Mouse (Mus musculus) liver, embryonic 12.5 days (tissue): ENCODE measurements around the gene Tbkbp1. TPM values are rescaled to one million over a fixed set of nuclear protein-coding genes. Genes with fewer than 3 reads are reported as not detected.

Experiments
- ATAC-seq: fragments of 200-750 bp; cut with Nextera tagmentation; 2 replicates; pipeline ENCODE4 v1.8.0; 2017; ENCODE audit warnings: moderate number of reproducible peaks, mild to moderate bottlenecking, moderate library complexity
- H3K27ac ChIP-seq: fragments of 300-500 bp; sonication (generic); 2 replicates; pipeline ENCODE4 v1.5.1; 2016; ENCODE audit warnings: mild to moderate bottlenecking
- H3K27me3 ChIP-seq: fragments of 300-500 bp; sonication (generic); replicated peaks from 2 replicates; pipeline ENCODE4 v1.6.1; 2016; ENCODE audit warnings: mild to moderate bottlenecking, moderate library complexity
- H3K36me3 ChIP-seq: fragments of 300-500 bp; sonication (generic); 2 replicates; pipeline ENCODE4 v1.6.1; 2016; ENCODE audit warnings: mild to moderate bottlenecking, moderate library complexity
- H3K4me1 ChIP-seq: fragments of 300-500 bp; sonication (generic); 2 replicates; pipeline ENCODE4 v1.6.1; 2016
- H3K4me2 ChIP-seq: fragments of 300-500 bp; sonication (generic); 2 replicates; pipeline ENCODE4 v1.6.1; 2016; ENCODE audit warnings: mild to moderate bottlenecking, moderate library complexity
- H3K4me3 ChIP-seq: fragments of 300-500 bp; sonication (generic); 2 replicates; pipeline ENCODE4 v1.5.1; 2016; ENCODE audit warnings: mild to moderate bottlenecking, moderate library complexity
- H3K9ac ChIP-seq: fragments of 300-500 bp; sonication (generic); 2 replicates; pipeline ENCODE4 v1.6.1; 2016; ENCODE audit warnings: mild to moderate bottlenecking, moderate library complexity
- H3K9me3 ChIP-seq: fragments of 300-500 bp; sonication (generic); replicated peaks from 2 replicates; pipeline ENCODE4 v1.6.1; 2016; ENCODE audit warnings: mild to moderate bottlenecking, moderate library complexity
- WGBS: fragments of 180-500 bp; shearing (Covaris S2); methylation state at CpG from one replicate; pipeline ENCODE4 v1.1.7; 2016; ENCODE audit not compliant: insufficient replicate concordance; 5-methylcytosine and 5-hydroxymethylcytosine counted together
- polyA plus RNA-seq: library from polyadenylated mRNA; unstranded; fragments of >200 nt; fragmentation: Nextera tagmentation; extraction: Ambion mirVana; gene quantifications from 2 replicates; pipeline ENCODE4 v1.2.1, GENCODE M21; 2016

The Tbkbp1 gene
- polyA plus RNA-seq, 1 experiment from 2014 or later: 3.6 TPM

DNA sequence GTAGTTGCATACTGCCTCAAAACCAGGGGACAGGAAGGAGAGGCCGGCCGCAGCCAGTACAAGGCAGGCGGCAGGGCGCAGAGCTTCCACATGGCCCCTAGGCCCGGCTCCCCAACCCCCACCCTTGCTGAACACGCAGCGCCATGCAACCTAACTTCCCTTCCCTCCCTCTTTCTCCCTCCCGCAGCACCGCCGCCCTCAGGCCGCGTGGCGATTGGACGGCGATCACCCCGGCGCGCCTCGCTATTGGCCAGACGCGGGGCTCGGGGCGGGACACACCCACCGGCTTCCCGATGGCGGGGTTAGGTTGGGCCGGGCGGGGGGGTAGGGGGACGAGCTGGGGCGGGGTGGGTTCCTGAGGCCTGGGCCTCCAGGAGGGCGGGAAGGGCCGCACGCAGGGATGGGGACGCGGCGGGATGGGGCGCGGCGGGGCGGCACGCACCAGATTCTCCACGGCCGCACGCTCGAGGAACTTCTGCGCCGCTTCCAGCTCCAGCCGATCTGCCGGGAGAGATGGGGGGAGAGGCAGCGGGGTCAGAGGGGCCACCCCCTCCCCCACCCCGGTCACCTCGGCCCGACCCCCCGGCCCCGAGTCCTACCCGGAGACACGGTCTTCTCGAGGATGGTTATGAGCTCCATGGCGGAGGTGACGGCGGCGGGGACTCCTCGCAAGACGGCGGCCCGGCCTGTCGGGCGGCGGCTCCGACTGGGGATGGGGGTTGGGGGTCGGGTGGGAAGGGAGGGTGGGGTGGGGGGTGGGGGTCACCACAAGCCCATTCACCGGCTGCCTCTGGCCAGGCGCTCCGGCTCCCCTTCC, 35.9 kb upstream of the Tbkbp1 start:
- peak overlapping the region; percentile 92 for H3K4me2 ChIP-seq
- peak overlapping the region; percentile 98 for H3K4me3 ChIP-seq
- H3K27me3 ChIP-seq: no peaks in the 10 kb centered on the region
- H3K4me1 ChIP-seq: peaks cover 64% of the 10 kb centered on the region
- ATAC-seq: peak; percentile 71
- H3K9me3 ChIP-seq: no peaks in the 10 kb centered on the region
- peaks cover 50% of the 10 kb centered on the region for H3K36me3 ChIP-seq
- peak overlapping the region; percentile 97 for H3K9ac ChIP-seq
- peak overlapping the region; percentile 98 for H3K27ac ChIP-seq
- 1% methylated on average over 71 of the region's 74 CpGs for WGBS

DNA sequence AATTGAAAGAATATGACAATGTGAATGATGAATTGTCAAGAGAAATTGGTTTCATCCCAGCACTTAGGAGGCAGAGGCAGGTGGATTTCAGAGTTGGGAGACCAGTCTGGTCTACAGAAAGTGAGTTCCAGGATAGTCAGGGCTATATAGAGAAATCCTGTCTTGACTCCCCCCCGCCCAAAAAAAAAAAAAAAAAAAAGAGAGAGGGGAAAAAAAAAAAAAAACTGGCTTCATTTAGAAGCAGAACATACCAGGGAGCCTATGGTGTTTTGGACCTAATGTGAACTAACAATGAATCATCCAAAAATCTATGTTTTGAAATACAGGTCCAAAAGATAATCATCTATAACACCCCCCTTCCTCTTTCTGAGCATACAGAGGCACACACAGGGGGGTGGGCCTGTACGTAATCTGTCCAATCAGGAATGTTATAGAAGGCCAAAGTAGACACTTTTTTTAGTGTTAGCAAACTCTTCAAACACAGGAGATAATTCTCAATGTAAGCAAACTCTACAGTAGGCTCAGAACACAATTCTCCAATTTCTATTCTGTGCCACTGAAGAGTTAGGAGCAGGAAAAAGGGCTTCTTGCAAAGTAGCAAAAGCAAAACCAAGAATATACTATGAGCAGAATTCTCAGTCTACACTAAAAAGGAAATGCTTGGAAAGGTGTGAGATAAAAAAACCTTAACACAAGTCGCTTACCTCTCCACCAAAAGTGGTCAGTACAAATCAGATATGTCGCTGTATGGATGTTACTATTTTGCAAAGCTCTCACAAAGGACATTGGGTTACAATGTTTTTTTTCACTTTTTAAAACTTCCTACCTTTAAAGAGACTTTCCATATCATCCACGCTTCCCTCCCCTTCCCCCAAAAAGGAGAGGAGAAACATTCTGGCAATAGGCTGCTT, 34.7 kb upstream of the Tbkbp1 start:
- Histone ChIP-seq H3K9ac (peak overlapping the region; percentile 97), H3K9me3 (no peaks in the 10 kb centered on the region), H3K36me3 (peaks cover 58% of the 10 kb centered on the region), H3K27ac (peak overlapping the region; percentile 75), H3K4me1 (peaks cover 75% of the 10 kb centered on the region), H3K4me3 (peak overlapping the region; percentile 98), H3K27me3 (no peaks in the 10 kb centered on the region), H3K4me2 (peak overlapping the region; percentile 92)
- ATAC-seq: no peak
- 29% methylated on average over 5 of the region's 5 CpGs for WGBS

DNA sequence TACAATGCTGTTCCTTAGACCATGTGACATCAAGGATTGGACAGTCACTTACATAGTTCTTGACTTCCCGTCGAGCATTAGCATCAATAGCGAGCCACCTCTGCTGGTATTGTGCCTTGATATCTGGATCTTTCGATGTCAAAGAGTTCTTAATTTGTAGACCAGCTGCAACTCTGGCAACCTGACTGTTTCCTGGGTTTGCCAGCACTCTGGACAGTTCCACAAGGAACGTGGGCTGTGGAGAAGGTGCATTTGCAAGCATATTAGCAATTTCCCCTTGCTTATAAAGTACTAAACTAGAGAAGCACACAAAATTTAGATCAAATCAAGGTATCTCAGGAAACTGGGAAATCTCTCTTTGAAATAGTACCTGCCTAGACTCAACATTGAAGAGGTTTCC, 33.6 kb upstream of the Tbkbp1 start:
- no peaks in the 10 kb centered on the region for H3K27me3 ChIP-seq

DNA sequence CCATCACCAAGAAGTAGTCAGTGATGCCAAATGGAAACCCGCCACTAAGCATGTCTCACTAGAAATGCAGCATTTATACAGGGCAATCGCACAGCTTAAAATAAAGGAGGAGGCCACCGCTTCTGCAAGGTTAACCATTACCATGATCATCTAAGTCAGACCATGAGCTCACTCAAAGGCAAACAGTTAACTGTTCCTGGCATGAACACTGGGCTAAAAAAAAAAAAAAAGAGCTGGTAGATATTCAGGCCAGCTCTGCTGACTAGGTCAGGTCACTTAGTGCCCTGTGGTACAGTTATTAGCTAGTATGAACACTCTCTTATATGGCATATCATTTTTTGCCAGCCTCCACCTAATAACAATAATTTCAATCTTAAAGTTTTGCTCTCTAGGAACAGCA, 31.2 kb upstream of the Tbkbp1 start:
- 0 out of 2 replicates have a peak overlapping the region, but pooled peaks have one; percentile 14 for H3K4me2 ChIP-seq
- WGBS: 82% methylated on average over 3 of the region's 3 CpGs
- H3K27ac ChIP-seq: peak overlapping the region; percentile 34; the same call in 1 of the 2 replicates
- no peaks in the 10 kb centered on the region for H3K27me3 ChIP-seq
- no peak for ATAC-seq
- peaks cover 62% of the 10 kb centered on the region for H3K4me1 ChIP-seq
- peak overlapping the region; percentile 22; the same call in 1 of the 2 replicates for H3K9ac ChIP-seq
- H3K4me3 ChIP-seq: no peak overlapping the region
- H3K9me3 ChIP-seq: no peaks in the 10 kb centered on the region
- H3K36me3 ChIP-seq: peaks cover 93% of the 10 kb centered on the region

More for the DNA sequence above, 33.6 kb upstream of the Tbkbp1 start:
- H3K4me1 ChIP-seq: peaks cover 73% of the 10 kb centered on the region
- peak overlapping the region; percentile 12; the same call in 1 of the 2 replicates for H3K4me3 ChIP-seq
- WGBS: 73% methylated on average over 5 of the region's 5 CpGs
- H3K36me3 ChIP-seq: peaks cover 68% of the 10 kb centered on the region
- H3K27ac ChIP-seq: no peak overlapping the region
- H3K9me3 ChIP-seq: no peaks in the 10 kb centered on the region
- H3K4me2 ChIP-seq: peak overlapping the region; percentile 92
- 0 out of 2 replicates have a peak overlapping the region, but pooled peaks have one; percentile 37 for H3K9ac ChIP-seq
- ATAC-seq: no peak

DNA sequence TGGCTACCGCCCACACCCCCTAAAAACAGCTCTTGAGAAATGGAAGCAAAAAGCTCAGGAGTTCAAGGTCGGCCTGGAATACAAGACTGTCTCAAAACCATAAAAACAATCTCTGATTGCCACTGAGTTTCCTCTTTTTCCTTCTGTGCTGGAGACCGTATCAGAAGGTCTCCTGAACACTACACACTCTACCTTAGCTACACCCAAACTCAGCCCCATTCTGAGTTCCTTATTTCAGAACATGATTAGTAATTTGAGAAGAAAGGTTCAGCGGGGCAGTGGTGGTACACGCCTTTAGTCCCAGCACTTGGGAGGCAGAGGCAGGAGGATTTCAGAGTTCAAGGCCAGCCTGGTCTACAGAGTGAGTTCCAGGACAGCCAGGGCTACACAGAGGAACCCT, 29.8 kb upstream of the Tbkbp1 start:
- WGBS: 68% methylated on average over 5 of the region's 5 CpGs
- H3K36me3 ChIP-seq: peaks cover 99% of the 10 kb centered on the region
- no peak overlapping the region for H3K9ac ChIP-seq
- peaks cover 55% of the 10 kb centered on the region for H3K4me1 ChIP-seq
- H3K4me3 ChIP-seq: no peak overlapping the region
- H3K4me2 ChIP-seq: no peak overlapping the region
- no peak for ATAC-seq
- no peak overlapping the region for H3K27ac ChIP-seq
- no peaks in the 10 kb centered on the region for H3K9me3 ChIP-seq
- no peaks in the 10 kb centered on the region for H3K27me3 ChIP-seq

DNA sequence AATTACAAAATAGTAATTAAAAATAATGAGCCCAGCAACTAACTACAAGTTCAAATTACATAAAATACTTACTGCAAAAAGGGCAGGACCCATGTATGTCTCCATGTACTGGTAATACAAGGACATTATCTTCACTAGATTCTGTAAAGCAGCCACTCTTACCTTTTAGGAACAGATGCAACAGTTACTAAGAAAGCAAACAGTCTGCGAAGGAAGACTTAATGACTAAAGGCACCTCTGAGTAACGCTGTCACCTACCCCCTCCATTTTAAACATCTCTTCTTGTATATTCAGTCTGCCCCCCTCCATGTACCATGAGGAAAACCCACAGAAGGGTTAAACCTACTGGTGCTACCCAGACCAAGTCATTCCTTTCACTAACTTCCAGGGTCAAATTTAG, 26.9 kb upstream of the Tbkbp1 start:
- no peak overlapping the region for H3K4me3 ChIP-seq
- WGBS: 94% methylated on average over 2 of the region's 2 CpGs
- H3K27me3 ChIP-seq: no peaks in the 10 kb centered on the region
- peaks cover 27% of the 10 kb centered on the region for H3K4me1 ChIP-seq
- H3K36me3 ChIP-seq: peaks cover 100% of the 10 kb centered on the region
- H3K9me3 ChIP-seq: no peaks in the 10 kb centered on the region
- H3K9ac ChIP-seq: no peak overlapping the region
- no peak for ATAC-seq
- no peak overlapping the region for H3K4me2 ChIP-seq
- no peak overlapping the region for H3K27ac ChIP-seq

DNA sequence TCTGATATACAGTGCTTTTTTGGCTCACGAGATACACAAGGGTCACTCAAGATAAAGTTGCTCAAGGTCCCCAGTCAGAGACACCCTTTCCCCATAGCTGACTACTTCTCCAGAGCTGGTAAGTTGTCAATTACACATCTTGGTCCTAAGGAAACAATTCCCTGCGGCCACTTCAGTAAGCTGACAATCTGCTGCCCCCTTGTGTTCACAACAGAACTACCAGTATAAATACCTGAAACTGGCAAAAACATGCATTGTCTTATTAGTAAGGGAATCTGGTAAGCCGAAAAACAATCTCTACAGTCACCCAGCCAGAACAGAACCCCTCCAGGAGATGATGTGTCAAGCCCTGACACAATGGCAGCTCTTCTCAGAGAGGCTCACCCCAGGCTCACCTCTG, 25.6 kb upstream of the Tbkbp1 start:
- Histone ChIP-seq H3K27me3 (no peaks in the 10 kb centered on the region), H3K9me3 (no peaks in the 10 kb centered on the region), H3K4me2 (no peak overlapping the region), H3K27ac (no peak overlapping the region), H3K4me3 (no peak overlapping the region), H3K4me1 (peaks cover 14% of the 10 kb centered on the region), H3K36me3 (peaks cover 100% of the 10 kb centered on the region), H3K9ac (no peak overlapping the region)
- WGBS: 62% methylated on average over 3 of the region's 3 CpGs
- no peak for ATAC-seq

GRCm38 (mm10) chr11:97175499-97175898, 24.2 kb upstream of the Tbkbp1 start:
- Histone ChIP-seq H3K4me3 (no peak overlapping the region), H3K9ac (no peak overlapping the region), H3K4me2 (no peak overlapping the region), H3K27me3 (no peaks in the 10 kb centered on the region), H3K4me1 (peaks cover 6% of the 10 kb centered on the region; the same call in 1 of the 2 replicates), H3K27ac (no peak overlapping the region), H3K36me3 (peaks cover 100% of the 10 kb centered on the region), H3K9me3 (no peaks in the 10 kb centered on the region)
- WGBS: 92% methylated on average over 7 of the region's 7 CpGs
- ATAC-seq: no peak

DNA sequence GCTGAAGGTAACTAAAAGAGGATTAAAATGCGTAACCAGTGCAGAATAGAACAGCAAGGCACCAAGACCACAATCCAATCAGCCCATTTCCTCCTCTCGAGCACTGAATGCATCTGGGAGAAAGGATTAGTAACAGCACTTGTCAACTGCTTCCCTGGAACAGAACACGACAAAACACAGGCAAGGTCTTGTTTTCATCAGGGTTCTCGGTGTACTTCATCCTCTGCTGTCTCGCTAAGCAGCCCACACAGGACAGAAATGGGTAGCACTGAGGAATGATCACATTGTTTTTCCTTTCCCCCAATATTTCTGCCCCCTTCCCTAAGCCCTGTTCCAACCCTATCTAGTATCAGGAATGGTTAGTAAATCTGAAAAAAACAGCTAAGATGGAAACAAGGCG, 9.0 kb upstream of the Tbkbp1 start:
- no peaks in the 10 kb centered on the region for H3K9me3 ChIP-seq
- no peak overlapping the region for H3K27ac ChIP-seq
- H3K4me2 ChIP-seq: no peak overlapping the region
- no peak for ATAC-seq
- no peaks in the 10 kb centered on the region for H3K4me1 ChIP-seq
- H3K27me3 ChIP-seq: no peaks in the 10 kb centered on the region
- peaks cover 100% of the 10 kb centered on the region for H3K36me3 ChIP-seq
- 82% methylated on average over 6 of the region's 6 CpGs for WGBS
- H3K4me3 ChIP-seq: no peak overlapping the region
- H3K9ac ChIP-seq: no peak overlapping the region

GRCm38 (mm10) chr11:97156999-97157398, 5.7 kb upstream of the Tbkbp1 start:
- H3K27ac ChIP-seq: no peak overlapping the region
- H3K9me3 ChIP-seq: no peaks in the 10 kb centered on the region
- no peak overlapping the region for H3K4me3 ChIP-seq
- WGBS: 79% methylated on average over 7 of the region's 7 CpGs
- no peak for ATAC-seq
- peaks cover 10% of the 10 kb centered on the region for H3K4me1 ChIP-seq
- no peak overlapping the region for H3K4me2 ChIP-seq
- peaks cover 12% of the 10 kb centered on the region for H3K27me3 ChIP-seq
- no peak overlapping the region for H3K9ac ChIP-seq
- H3K36me3 ChIP-seq: peaks cover 78% of the 10 kb centered on the region

DNA sequence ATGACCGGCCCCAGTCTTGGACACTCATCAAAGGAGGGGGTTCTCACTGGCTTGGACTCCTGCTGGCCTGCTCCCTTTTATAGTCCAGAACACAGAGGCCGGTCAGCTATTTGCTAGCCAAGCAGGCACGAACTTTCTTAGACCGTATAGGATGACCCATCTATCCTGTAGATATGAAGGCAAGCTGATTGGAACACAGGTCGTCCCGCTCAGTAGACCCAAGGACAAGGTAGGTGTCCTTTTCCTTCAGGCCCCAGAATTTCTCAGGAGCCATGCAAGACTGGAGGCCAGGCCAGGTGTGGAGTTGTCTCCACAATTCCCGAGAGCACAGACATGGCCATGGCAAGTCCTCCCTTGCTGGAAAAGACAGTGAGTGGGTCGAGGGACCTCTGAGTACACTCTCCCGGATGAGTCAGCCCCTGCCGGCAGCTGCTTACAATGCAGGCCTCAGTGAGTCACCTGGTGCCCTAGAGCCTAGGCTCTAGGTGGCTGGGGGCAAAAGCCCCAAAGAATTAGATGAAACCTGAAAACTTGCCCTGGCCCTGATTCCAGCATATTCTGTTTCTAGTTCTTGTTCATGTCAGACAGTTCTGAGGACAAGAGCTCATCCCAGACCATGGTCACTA, 1.5 kb upstream of the Tbkbp1 start:
- H3K4me3 ChIP-seq: no peak overlapping the region
- H3K4me2 ChIP-seq: no peak overlapping the region

More for the DNA sequence above, 1.5 kb upstream of the Tbkbp1 start:
- H3K9ac ChIP-seq: no peak overlapping the region
- H3K27me3 ChIP-seq: peaks cover 53% of the 10 kb centered on the region
- WGBS: 41% methylated on average over 10 of the region's 10 CpGs
- no peak for ATAC-seq
- H3K36me3 ChIP-seq: peaks cover 41% of the 10 kb centered on the region
- peaks cover 47% of the 10 kb centered on the region for H3K4me1 ChIP-seq
- no peaks in the 10 kb centered on the region for H3K9me3 ChIP-seq
- no peak overlapping the region for H3K27ac ChIP-seq
